Mouse (Mus musculus): ENCODE results near the gene Gm21680.
"Not testable (repeated sequence)": the region's sequence is repeated elsewhere in the genome, so short reads cannot be mapped to it uniquely, and the experiment has no call there.

Gene Gm21680

DNA sequence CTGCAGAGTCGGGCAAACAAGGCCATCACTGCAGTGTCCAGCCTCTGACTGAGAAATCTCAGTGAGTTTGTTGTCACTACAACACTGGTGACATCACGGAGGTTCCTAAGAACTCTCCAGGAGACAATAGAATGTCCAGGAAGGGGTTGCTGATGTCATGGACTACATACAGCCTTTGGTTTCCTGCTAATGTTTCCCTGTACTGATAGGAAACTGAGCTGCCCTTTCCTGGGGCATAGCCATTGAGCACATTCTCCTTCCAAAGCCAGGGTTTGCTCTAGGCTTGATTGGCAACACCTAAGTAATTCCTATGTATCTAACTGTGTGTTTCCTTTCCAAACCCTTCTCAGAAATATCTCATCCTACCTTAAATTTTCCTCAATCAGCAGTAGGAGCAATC, at the start of gene Gm21680:
Gene Gm21680, minus strand, starts transcription at position 101 of the 400 bp plus-strand sequence.
- in situ Hi-C loops (cut with MseI, MboI), result not testable (repeated sequence)

- in situ Hi-C loops (cut with MseI, MboI), result not testable (repeated sequence)
Measured at GRCm38 (mm10) chr5:26007697-26008096, 35.2 kb upstream of the Gm21680 start.

- in situ Hi-C loops (cut with MseI, MboI), result not testable (repeated sequence)
Measured at GRCm38 (mm10) chr5:26006937-26007695, 34.7 kb upstream of the Gm21680 start.

DNA sequence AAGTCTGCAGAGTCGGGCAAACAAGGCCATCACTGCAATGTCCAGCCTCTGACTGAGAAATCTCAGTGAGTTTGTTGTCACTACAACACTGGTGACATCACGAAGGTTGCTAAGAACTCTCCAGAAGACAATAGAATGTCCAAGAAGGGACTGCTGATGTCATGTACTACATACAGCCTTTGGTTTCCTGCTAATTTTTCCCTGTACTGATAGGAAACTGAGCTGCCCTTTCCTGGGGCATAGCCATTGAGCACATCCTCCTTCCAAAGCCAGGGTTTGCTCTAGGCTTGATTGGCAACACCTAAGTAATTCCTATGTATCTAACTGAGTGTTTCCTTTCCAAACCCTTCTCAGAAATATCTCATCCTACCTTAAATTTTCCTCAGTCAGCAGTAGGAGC, 32.2 kb upstream of the Gm21680 start, which contains the start of gene Gm1979:
Gene Gm1979, minus strand, starts transcription at position 101 of the 400 bp plus-strand sequence.
- in situ Hi-C loops (cut with MseI, MboI), result not testable (repeated sequence)

DNA sequence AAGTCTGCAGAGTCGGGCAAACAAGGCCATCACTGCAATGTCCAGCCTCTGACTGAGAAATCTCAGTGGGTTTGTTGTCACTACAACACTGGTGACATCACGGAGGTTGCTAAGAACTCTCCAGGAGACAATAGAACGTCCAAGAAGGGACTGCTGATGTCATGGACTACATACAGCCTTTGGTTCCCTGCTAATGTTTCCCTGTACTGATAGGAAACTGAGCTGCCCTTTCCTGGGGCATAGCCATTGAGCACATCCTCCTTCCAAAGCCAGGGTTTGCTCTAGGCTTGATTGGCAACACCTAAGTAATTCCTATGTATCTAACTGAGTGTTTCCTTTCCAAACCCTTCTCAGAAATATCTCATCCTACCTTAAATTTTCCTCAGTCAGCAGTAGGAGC, 16.1 kb upstream of the Gm21680 start, which contains the start of gene Gm21698:
Gene Gm21698, minus strand, starts transcription at position 101 of the 400 bp plus-strand sequence.
- in situ Hi-C loops (cut with MseI, MboI), result not testable (repeated sequence)

DNA sequence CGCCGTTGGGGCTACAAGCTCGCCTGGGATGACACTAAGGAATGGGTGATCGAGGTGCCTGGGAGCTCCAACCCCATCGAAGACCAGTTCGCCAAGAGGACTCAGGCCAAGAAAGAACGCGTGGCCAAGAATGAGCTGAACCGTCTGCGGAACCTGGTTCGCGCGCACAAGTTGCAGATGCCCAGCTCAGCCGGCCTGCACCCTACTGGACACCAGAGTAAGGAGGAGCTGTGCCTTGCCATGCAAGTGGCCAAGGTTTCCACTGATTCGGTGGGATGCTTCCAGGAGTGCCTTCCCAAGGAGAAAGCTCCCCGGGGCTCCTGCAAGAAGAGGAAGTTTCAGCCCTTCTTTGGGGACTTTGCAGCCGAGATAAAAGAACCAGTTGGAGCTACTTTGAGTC, 15.4 kb downstream of the Gm21680 start:
- in situ Hi-C loops (cut with MseI, MboI), result not testable (repeated sequence)

DNA sequence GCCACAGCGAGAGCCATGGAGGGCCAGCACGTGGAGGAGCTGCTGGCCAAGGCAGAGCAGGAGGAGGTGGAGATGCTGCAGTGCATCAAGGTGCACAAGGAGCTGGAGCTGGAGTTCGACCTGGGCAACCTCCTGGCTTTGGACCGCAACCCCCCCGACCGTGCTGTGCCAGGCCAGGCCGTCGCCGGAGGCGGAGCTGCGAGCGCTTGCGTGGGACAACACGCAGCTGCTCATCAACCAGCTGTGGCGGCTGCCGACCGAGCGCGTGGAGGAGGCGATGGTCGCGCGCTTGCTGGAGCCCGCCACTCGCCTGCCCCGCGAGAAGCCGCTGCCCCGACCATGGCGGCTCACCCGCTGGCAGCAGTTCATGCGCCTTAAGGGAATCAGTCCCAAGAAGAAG, 15.9 kb downstream of the Gm21680 start:
- in situ Hi-C loops (cut with MseI, MboI), result not testable (repeated sequence)

DNA sequence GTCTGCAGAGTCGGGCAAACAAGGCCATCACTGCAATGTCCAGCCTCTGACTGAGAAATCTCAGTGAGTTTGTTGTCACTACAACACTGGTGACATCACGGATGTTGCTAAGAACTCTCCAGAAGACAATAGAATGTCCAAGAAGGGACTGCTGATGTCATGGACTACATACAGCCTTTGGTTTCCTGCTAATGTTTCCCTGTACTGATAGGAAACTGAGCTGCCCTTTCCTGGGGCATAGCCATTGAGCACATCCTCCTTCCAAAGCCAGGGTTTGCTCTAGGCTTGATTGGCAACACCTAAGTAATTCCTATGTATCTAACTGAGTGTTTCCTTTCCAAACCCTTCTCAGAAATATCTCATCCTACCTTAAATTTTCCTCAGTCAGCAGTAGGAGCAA, 18.1 kb downstream of the Gm21680 start, which contains the start of gene Gm21671:
Gene Gm21671, minus strand, starts transcription at position 101 of the 400 bp plus-strand sequence.
- in situ Hi-C loops (cut with MseI, MboI), result not testable (repeated sequence)

GRCm38 (mm10) chr5:25945391-25945790, 27.1 kb downstream of the Gm21680 start:
- in situ Hi-C loops (cut with MseI, MboI), result not testable (repeated sequence)

- in situ Hi-C loops (cut with MseI, MboI), result not testable (repeated sequence)
Measured at GRCm38 (mm10) chr5:25942281-25942680, 30.2 kb downstream of the Gm21680 start, which contains the start of gene Gm21663. TSS of gene Gm21663 (minus strand) at chr5:25942381.

Data from mouse trophoblast stem cell (cell line).